Mouse (Mus musculus): Measurements from ENCODE around the gene Dnpep. TPM values are rescaled to one million over a fixed set of nuclear protein-coding genes. Genes with fewer than 3 reads are reported as not detected.
A peak's percentile ranks its signal among the peaks of the same experiment; 100 is the strongest.

Gene Dnpep
- polyA plus RNA-seq (2016; fragmentation: Nextera tagmentation; extraction: Ambion mirVana): 157 and 176 TPM in 2 replicates

GRCm38 (mm10) chr1:75317241-75318201 is at the start of gene Dnpep:
Dnpep (minus strand) TSS chr1:75317990.
- H3K27ac ChIP-seq (replicated peaks): peak within 1 kb of the TSS; percentile 89
- peak; percentile 100 for DNase-seq (ENCODE audit: low spot score)
- H3K27me3 ChIP-seq (ENCODE audit: low read depth, poor library complexity, severe bottlenecking): no peaks in the 10 kb centered on the region
- under 1% methylated on average over 92 of the region's 92 CpGs for WGBS
- H3K9me3 ChIP-seq (replicated peaks): no peaks in the 10 kb centered on the region
- peaks cover 14% of the 10 kb centered on the region for H3K4me1 ChIP-seq
- H3K36me3 ChIP-seq: peaks cover 32% of the 10 kb centered on the region
- H3K4me3 ChIP-seq: peak within 1 kb of the TSS; percentile 71

DNA sequence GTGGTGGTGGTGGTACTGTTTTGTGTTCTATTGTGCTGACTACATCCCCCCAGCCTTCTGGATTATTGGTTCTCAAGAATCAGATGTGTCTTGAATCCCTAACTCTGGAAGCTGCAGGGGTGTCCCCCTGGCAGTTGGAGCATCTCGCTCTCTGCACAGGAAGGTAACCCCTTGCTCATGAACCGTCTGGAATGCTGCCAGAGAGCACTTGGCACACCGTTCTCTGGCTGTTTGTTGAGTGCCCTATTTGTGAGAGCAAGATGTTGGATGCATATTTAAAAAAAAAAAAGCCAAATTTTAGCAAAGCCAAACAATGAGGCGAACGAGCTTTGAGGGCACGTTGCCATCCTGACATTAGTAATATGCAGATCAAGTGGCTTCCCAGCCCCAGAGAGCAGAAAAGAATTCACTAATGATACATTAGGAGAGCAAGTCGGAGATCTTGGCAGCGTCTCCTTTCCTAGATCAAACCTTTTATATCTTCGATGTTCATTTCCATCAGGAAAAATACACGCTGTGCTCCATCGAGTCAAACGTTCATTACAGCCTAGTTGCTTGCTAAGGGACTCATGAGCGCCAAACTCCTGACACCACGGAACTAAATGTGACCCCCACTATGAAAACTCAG is 47.8 kb upstream of the Dnpep start:
- 91% methylated on average over 14 of the region's 14 CpGs for WGBS
- Histone ChIP-seq H3K4me1 (peaks cover 22% of the 10 kb centered on the region), H3K36me3 (no peaks in the 10 kb centered on the region), H3K27ac (replicated peaks) (no peak overlapping the region), H3K4me3 (no peak overlapping the region), H3K27me3 (ENCODE audit: low read depth, poor library complexity, severe bottlenecking) (peaks cover 49% of the 10 kb centered on the region), H3K9me3 (replicated peaks) (no peaks in the 10 kb centered on the region)
- DNase-seq (ENCODE audit: low spot score): no peak

DNA sequence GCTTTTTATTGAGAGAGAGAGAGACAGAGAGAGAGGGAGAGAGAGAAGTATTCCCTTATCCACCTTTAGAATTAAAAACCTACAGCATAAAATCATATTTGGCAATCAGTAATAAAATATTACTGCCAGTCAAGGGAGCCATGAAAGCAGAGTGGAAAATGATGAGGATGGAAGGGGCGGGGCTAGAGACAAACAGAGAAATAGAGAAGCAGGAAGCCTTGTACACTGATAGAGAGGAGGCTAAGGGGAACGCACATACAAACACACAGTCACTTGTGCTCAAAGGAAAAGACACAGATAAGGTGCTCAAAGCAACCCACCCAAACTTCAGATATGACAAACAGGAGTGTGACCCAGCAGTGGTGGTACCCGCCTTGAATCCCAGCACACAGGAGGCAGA is 46.1 kb upstream of the Dnpep start:
- Histone ChIP-seq H3K9me3 (replicated peaks) (no peaks in the 10 kb centered on the region), H3K4me1 (peaks cover 22% of the 10 kb centered on the region), H3K4me3 (no peak overlapping the region), H3K27me3 (ENCODE audit: low read depth, poor library complexity, severe bottlenecking) (peaks cover 55% of the 10 kb centered on the region), H3K36me3 (no peaks in the 10 kb centered on the region), H3K27ac (replicated peaks) (no peak overlapping the region)
- WGBS: 89% methylated on average over 3 of the region's 3 CpGs
- no peak for DNase-seq (ENCODE audit: low spot score)

DNA sequence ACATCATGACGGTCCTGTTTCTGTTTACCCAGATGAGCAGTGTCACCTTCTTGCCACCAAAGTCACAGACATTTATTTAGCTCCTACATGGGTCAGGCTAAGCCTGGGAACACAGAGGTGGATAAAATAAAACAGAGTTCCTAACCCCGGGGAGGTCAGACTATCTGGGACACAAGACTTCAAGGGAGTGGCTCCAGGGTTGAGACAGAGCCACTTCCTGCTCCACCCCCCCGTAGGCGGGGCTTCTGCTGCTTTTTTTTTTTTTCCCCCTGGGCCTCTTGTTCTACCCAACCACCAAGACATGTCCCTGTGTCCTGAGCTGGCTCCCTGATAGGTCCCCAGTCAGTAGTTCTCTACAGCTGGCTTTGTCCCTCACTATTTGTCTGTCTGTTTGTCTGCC is 44.0 kb upstream of the Dnpep start:
- Histone ChIP-seq H3K27ac (replicated peaks) (no peak overlapping the region), H3K27me3 (ENCODE audit: low read depth, poor library complexity, severe bottlenecking) (peaks cover 73% of the 10 kb centered on the region), H3K36me3 (no peaks in the 10 kb centered on the region), H3K4me3 (no peak overlapping the region), H3K4me1 (peaks cover 22% of the 10 kb centered on the region), H3K9me3 (replicated peaks) (no peaks in the 10 kb centered on the region)
- WGBS: 29% methylated on average over 4 of the region's 4 CpGs
- no peak for DNase-seq (ENCODE audit: low spot score)

GRCm38 (mm10) chr1:75361123-75361522 is 43.3 kb upstream of the Dnpep start:
- Histone ChIP-seq H3K9me3 (replicated peaks) (no peaks in the 10 kb centered on the region), H3K4me3 (peak overlapping the region; percentile 51), H3K4me1 (peaks cover 22% of the 10 kb centered on the region), H3K27ac (replicated peaks) (no peak overlapping the region), H3K36me3 (no peaks in the 10 kb centered on the region), H3K27me3 (ENCODE audit: low read depth, poor library complexity, severe bottlenecking) (peaks cover 73% of the 10 kb centered on the region)
- no peak for DNase-seq (ENCODE audit: low spot score)
- 45% methylated on average over 4 of the region's 4 CpGs for WGBS

- peak; percentile 46 for DNase-seq (ENCODE audit: low spot score)
- H3K4me1 ChIP-seq: peaks cover 22% of the 10 kb centered on the region
- no peaks in the 10 kb centered on the region for H3K36me3 ChIP-seq
- H3K27ac ChIP-seq (replicated peaks): peak within 1 kb of the TSS; percentile 46; the same call in 1 of the 2 replicates
- 1% methylated on average over 78 of the region's 80 CpGs for WGBS
- peak within 1 kb of the TSS; percentile 51 for H3K4me3 ChIP-seq
- no peaks in the 10 kb centered on the region for H3K9me3 ChIP-seq (replicated peaks)
- peaks cover 73% of the 10 kb centered on the region for H3K27me3 ChIP-seq (ENCODE audit: low read depth, poor library complexity, severe bottlenecking)
Measured at GRCm38 (mm10) chr1:75360112-75361031, 42.6 kb upstream of the Dnpep start, which contains the start of gene Des. Des (plus strand) TSS chr1:75360329.

DNA sequence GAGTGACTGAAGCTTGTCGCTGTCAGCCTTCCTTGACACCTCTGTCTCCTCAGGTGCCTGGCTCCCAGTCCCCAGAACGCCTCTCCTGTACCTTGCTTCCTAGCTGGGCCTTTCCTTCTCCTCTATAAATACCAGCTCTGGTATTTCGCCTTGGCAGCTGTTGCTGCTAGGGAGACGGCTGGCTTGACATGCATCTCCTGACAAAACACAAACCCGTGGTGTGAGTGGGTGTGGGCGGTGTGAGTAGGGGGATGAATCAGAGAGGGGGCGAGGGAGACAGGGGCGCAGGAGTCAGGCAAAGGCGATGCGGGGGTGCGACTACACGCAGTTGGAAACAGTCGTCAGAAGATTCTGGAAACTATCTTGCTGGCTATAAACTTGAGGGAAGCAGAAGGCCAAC is 41.6 kb upstream of the Dnpep start:
- 81% methylated on average over 13 of the region's 13 CpGs for WGBS
- Histone ChIP-seq H3K27me3 (ENCODE audit: low read depth, poor library complexity, severe bottlenecking) (peaks cover 67% of the 10 kb centered on the region), H3K4me1 (peaks cover 22% of the 10 kb centered on the region), H3K36me3 (no peaks in the 10 kb centered on the region), H3K4me3 (no peak overlapping the region), H3K9me3 (replicated peaks) (no peaks in the 10 kb centered on the region), H3K27ac (replicated peaks) (no peak overlapping the region)
- DNase-seq (ENCODE audit: low spot score): no peak

- WGBS: 93% methylated on average over 4 of the region's 4 CpGs
- DNase-seq (ENCODE audit: low spot score): no peak
- H3K4me3 ChIP-seq: no peak overlapping the region
- no peak overlapping the region for H3K27ac ChIP-seq (replicated peaks)
- H3K4me1 ChIP-seq: peaks cover 22% of the 10 kb centered on the region
- no peaks in the 10 kb centered on the region for H3K9me3 ChIP-seq (replicated peaks)
- H3K36me3 ChIP-seq: no peaks in the 10 kb centered on the region
- H3K27me3 ChIP-seq (ENCODE audit: low read depth, poor library complexity, severe bottlenecking): peaks cover 63% of the 10 kb centered on the region
Measured at GRCm38 (mm10) chr1:75358009-75358408, 40.2 kb upstream of the Dnpep start.

DNA sequence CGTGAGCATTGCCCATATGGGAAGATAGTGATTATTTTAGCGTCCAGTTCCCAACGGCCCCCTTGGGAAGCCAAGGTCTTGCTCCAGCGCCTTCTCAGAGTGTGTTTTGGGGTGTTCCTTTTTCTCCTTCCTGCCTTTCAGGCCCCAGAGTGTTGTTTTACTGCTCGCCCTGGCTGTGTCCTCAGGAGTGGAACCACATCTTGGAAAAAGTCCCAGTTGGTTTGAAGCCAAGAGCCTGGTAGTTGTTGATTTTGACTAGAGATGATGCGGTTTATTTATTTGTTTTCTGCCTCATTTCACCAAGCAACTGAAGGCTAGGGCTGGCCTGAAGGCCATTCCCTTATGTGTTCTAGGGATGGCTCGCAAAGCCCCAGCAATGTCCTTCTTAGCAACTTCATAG is 39.5 kb upstream of the Dnpep start:
- Histone ChIP-seq H3K27ac (replicated peaks) (no peak overlapping the region), H3K4me3 (no peak overlapping the region), H3K9me3 (replicated peaks) (no peaks in the 10 kb centered on the region), H3K36me3 (no peaks in the 10 kb centered on the region), H3K27me3 (ENCODE audit: low read depth, poor library complexity, severe bottlenecking) (peaks cover 56% of the 10 kb centered on the region), H3K4me1 (peaks cover 22% of the 10 kb centered on the region)
- 86% methylated on average over 7 of the region's 7 CpGs for WGBS
- no peak for DNase-seq (ENCODE audit: low spot score)

GRCm38 (mm10) chr1:75349275-75349674 is 31.5 kb upstream of the Dnpep start:
- Histone ChIP-seq H3K36me3 (no peaks in the 10 kb centered on the region), H3K9me3 (replicated peaks) (no peaks in the 10 kb centered on the region), H3K4me3 (no peak overlapping the region), H3K27ac (replicated peaks) (no peak overlapping the region), H3K27me3 (ENCODE audit: low read depth, poor library complexity, severe bottlenecking) (peaks cover 13% of the 10 kb centered on the region), H3K4me1 (peaks cover 26% of the 10 kb centered on the region)
- DNase-seq (ENCODE audit: low spot score): no peak
- WGBS: 37% methylated on average over 5 of the region's 5 CpGs

DNA sequence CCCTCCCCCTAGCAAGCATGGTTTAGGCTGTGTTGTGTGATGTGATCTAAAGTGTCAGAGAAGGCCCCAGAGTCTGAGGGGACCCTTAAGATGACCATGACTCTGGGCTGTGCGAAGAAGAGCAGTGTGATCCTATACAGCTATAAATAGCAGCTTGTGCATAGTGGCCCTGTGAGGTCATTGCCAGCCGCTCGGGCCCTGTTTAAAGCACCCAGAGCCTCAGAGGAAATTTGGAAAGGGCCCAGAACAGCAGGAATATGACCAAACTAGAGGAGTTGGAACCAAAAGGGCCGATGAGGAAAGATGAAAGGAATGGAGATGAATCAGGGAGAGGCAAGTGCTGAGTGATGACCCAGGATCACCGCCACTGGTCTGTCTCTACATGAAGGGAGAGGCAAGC is 29.5 kb upstream of the Dnpep start:
- 85% methylated on average over 5 of the region's 5 CpGs for WGBS
- H3K4me1 ChIP-seq: peaks cover 41% of the 10 kb centered on the region
- H3K36me3 ChIP-seq: no peaks in the 10 kb centered on the region

More for the DNA sequence above, 29.5 kb upstream of the Dnpep start:
- H3K27ac ChIP-seq (replicated peaks): no peak overlapping the region
- H3K9me3 ChIP-seq (replicated peaks): no peaks in the 10 kb centered on the region
- peaks cover 14% of the 10 kb centered on the region for H3K27me3 ChIP-seq (ENCODE audit: low read depth, poor library complexity, severe bottlenecking)
- no peak overlapping the region for H3K4me3 ChIP-seq
- DNase-seq (ENCODE audit: low spot score): no peak
